Mouse (Mus musculus): ENCODE data around the gene Gde1.

Gene Gde1

GRCm38 (mm10) chr7:118705101-118705961 lies at the start of gene Gde1:
Gene Gde1, minus strand, starts transcription at chr7:118705778.
- DNase-seq (ENCODE audit: low spot score), result peak; percentile 87

- no peak for DNase-seq (ENCODE audit: low spot score)
These were observed 46.0 kb upstream of the Gde1 start for GRCm38 (mm10) chr7:118751625-118752024.

- no peak for DNase-seq (ENCODE audit: low spot score)
These were observed 44.1 kb upstream of the Gde1 start for GRCm38 (mm10) chr7:118749706-118750105.

DNA sequence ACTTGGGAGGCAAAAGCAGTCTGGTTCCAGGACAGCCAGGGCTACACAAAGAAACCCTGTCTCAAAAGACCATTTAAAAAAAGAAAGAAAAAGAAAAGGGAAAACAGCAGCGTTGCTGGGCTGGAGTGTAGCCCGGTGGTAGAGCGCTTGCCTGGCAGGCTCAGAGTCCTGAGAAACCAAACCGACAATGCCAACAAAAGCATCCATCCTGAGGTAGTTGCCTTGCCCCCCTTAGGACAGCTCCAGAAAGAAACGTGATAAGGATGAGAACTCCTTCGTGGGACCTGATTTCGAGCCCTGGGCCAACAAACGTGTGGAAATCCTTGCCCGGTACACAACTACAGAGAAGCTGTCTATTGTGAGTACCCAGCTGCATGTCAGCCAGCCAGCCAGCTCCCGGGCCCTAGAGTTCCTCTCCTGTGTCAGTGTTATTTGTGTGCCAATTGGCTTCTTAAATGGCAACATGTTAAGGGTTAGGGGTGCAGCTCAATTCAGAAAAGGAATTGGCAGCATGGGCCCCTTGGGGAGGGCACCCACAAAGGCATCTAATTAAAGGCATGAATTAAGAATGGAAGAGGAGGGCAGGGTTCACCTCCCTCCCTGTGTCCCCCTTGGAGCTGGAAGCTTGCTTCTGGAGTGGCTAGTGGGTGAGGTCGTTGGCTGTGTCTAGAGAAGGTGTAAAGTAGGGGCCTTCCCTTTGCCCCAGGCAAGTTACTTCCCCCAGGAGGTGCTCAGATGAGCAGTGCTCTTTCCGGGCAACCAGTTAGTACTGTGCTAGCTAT lies 42.5 kb upstream of the Gde1 start:
- DNase-seq (ENCODE audit: low spot score), result no peak

DNA sequence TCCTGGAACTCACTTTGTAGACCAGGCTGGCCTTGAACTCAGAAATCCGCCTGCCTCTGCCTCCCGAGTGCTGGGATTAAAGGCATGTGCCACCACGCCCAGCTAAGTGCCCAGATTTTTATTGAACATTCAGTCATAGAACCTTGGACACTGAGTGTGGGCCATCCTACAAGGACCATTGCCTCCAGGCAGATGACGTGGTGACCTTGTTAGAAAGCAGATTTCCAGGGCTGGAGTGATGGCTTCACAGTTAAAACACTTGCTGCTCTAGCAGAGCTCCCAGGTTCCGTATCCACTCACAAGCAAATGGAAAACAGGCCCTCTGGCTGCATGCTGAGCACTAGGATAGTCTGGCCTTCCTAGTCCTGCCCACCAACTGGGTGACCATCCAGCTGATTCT lies 39.2 kb upstream of the Gde1 start:
- DNase-seq (ENCODE audit: low spot score), result no peak

DNA sequence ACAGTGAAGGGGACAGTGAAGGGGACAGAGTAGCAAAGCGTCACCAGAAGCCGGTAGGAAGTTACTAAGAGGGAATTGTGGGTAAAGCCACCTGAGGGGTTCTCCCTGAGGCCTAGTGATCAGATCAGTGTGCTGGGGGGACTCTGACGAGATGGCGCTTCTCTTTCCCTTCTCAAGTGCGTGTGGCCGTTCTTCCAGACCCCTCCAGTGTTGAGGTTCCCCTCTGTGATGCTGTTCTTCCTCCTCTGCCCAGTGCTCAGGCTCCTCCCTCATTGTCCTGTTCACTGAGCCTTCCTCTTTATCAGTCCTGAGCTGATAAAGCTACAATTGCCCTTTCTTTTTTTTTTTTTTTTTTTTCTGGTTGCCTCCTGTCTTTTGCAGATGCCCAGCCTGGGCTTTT lies 36.7 kb upstream of the Gde1 start:
- no peak for DNase-seq (ENCODE audit: low spot score)

DNA sequence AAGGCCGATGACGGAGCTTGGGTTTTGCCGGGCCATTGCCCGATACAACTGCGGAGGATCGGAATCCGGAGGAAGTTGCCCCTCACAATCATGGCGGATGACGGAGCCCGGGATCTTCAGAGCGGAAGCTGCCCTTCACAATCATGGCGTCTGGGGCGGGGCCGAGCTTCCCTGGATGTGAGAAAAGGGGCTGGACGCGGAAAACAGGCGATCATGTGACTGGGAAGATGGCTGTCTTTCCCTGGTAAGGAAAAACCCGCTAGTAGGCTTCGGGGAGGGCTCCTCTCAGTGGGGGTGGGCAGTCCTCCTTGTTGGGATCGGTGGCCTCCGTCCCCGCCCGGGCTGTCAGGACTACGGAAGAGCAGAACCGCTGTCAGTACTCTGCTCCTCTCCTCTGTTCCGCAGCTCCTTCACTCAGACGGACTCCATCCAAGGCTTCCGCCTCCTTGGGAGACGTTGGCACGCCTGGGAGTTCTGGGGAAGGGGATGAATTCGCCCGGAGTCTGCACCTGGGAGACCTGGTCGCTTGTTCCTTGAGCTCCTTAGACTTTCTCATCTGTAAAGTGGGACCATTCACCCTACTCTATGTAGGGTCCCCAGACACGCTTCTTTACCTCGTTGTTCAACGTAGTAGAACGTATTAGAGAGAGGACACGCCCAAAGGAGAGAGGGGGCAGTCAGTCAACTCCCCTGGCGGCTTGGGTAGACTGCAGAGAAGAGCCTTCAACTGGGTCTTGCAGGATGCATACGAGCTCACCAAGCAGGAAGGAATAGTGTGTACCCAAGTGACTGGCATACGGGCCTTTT lies 35.2 kb upstream of the Gde1 start:
- peak; percentile 90 for DNase-seq (ENCODE audit: low spot score)

GRCm38 (mm10) chr7:118739975-118740531 lies 34.5 kb upstream of the Gde1 start, which contains the start of gene Vps35l:
Gene Vps35l, plus strand, starts transcription at chr7:118740226.
- peak; percentile 59 for DNase-seq (ENCODE audit: low spot score)

- no peak for DNase-seq (ENCODE audit: low spot score)
These were observed 33.2 kb upstream of the Gde1 start for GRCm38 (mm10) chr7:118738730-118739129.

- DNase-seq (ENCODE audit: low spot score), result no peak
These were observed 27.6 kb upstream of the Gde1 start for GRCm38 (mm10) chr7:118733225-118733624.

DNA sequence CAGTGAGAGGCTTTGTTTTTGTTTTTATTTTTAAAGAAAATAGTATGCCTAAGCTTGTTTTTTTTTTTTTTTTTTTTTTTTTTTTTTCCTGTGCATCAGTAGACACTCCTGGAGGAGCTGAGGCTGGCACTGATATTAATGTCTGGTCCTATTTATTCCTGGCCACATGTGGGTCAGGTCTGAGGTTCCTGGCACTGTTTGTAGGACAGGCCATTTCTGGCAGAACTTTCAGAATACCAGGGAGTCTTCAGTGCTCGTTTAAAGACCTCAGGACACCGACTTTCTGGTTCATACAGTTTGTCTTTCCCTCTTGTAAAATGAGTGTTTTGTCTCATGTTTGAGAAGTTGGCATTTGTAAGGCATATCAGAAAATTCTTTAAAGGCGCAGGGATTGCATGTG lies 26.2 kb upstream of the Gde1 start:
- no peak for DNase-seq (ENCODE audit: low spot score)

DNA sequence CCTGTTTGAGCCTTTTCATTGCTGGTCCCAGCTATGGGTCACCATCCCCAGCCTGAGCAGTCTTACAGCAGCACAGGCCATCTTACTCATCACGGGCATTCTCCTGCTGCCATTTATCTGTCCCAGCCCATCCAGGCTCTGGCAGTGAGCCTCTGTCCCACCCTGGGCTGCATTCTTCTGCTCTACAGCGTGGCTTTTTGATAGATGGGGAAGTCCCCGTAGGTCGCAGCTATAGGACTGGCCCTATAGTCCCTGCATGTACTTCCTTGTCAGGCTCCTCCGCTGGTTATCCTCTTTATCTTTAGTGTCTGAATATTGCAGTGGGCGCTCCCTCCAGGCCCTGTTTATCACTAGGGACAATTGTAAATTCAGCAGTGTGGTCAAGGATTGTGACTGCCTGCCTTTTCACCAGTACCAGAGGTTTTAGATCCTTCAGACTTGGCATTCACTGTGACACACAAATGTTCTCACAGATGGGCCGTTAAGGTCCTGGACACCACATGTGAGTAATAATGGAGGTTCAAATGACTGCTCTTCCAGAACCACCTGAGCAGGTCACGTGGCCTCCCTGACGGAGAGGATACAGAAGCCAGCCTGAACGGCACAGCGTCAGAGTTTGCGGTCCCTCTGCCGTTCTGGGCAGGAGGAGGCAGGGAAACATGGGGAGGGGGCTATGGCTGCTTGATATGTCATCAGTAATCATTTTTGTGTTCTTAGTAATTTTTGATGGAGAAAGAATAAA lies 23.4 kb upstream of the Gde1 start:
- no peak for DNase-seq (ENCODE audit: low spot score)

DNA sequence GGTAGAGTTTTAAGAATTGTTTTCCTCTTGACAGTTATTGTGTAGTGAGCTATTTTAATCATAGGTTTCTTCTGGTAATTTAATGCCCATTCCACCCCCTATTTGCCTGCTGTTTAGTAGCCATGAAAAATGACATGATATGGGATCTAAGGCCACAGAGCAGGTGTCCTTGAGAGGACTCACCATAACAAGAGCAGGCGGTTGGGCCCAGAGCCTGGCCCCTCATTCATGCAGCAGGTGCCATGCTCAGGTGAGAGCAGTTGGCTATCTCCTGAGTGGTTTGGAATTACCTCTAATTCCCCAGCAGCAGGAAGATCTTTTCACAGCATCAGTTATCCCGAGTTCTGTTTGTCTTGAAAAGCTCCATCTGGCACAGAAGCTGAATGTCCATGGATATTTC lies 19.9 kb upstream of the Gde1 start:
- no peak for DNase-seq (ENCODE audit: low spot score)

DNA sequence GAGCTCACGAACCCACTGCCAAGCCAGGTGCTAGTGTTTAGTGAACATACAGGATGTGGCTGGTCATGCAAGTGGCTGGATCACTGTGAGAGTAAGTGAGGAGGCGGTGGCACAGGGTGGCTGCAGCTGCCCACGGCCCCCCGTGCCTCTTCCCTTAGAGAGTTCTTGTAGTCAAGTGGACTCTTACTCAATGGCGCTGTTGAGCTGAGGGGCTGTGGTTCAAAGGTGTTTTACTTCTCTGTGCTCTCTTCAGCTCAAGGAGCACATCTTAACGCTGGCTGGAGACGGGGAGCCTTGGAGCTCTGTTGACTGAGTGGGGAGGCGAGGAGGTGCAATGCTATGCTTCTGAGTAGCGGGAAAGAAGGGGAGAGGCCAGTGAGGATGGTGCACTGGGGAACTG lies 18.3 kb upstream of the Gde1 start:
- no peak for DNase-seq (ENCODE audit: low spot score)

DNA sequence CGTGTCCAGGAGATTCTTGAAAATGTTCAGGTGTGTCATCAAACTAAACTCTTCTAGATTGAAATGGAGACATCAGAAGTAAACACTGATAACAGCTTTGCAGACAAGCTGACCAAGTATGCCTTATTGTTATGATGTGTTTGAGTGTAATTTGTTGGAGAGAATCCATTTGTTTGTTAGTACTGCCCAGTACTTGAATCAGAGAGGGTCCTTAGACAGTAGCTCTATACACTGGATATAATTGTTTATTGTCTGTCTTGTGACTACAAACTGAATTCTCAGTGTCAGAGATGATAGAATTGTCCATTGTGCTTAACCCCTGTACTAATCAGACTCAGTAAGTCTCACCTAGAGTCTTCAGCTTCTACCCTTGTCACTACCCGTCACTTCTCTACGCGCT lies 12.5 kb upstream of the Gde1 start:
- DNase-seq (ENCODE audit: low spot score), result no peak

DNA sequence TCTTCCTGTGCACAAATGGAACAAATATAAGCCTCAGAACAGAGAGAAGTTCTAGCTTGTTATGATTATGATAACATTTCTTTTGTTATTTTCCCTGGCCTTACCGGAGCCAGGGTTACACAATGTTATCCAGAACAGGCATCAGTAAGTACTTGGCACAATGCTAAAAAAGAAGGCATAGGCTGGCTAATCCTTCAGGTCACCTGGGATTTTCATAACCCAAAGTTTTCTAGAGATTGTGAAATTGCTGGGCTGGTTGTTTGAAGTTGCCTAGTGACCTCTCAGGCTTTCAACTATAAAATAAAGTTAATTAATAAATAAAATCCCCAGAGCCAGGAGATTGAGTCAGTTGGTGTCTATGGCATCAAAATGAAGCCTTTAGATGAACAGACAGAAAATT lies 9.3 kb upstream of the Gde1 start:
- no peak for DNase-seq (ENCODE audit: low spot score)

DNA sequence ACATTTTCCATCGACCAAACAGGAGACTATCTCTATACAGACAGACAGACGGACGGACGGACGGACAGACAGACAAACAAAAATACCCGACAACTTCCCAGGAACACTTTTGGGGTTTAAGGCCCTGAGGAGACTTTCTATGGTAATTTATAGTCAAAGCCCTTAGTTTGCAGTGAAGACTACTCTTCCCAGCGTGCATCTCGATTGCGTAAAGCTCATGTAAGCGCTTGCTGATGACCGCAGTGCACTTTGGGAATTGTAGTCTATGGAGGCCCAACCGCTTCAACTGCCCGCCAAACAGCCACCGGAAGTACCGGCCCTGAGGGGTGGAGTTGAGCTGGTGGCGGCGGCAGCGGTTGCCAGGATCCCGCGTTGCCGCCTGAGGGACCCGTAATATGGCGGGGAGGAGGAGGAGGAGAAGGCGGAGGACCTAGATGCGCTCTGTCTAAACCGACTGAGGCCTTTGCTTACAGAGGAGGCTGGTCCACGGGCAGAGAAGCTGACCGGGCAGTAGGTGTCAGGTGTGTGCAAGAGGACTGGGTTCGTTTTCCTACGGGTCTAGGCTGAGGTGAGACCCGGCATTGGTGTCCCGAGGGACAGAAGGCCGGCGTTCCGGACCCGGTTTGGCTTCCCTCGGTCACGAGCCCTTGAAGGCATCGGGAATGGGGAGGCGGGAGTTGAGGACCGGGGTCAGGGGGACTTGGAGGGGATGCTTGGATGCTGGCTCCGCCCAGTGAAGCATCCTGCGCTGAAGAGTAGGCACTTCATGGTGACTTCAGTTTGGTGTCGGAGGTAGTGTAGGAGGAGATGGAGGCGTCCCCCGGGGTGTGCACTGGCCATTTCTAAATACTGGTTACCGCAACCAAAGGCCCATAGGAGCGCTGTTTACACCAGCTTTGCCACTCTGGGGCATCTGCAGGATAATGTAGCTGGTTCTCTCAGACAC lies 6.9 kb upstream of the Gde1 start, which contains the start of gene Ccp110:
Ccp110 (plus strand) TSS at position 325 of the 946 bp plus-strand sequence.
- peak; percentile 79 for DNase-seq (ENCODE audit: low spot score)

DNA sequence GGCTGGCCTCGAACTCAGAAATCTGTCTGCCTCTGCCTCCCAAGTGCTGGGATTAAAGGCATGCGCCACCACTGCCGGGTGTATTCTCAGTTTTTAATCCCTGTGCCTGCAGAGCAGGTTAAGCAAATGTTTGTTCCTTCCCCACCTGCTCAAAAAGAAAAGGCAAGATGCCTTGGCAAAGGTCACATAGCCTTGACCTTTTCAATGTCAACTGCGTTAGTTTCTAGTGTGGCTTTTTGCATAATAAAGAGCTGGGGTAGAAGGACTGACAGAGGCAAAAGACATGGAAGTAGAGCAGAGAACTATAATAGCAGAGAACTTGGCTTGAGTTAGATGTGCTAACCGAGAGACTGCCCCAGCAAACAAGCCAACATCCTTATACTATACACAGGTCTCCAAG lies 5.2 kb upstream of the Gde1 start:
- no peak for DNase-seq (ENCODE audit: low spot score)

GRCm38 (mm10) chr7:118708002-118708401 lies 2.4 kb upstream of the Gde1 start:
- no peak for DNase-seq (ENCODE audit: low spot score)

- DNase-seq (ENCODE audit: low spot score), result no peak
These were observed 1.6 kb upstream of the Gde1 start for GRCm38 (mm10) chr7:118707216-118707615.
